Mouse (Mus musculus) liver (tissue): ENCODE results near the gene Rpa1.

Source experiments
- DNase-seq: peaks from one replicate; pipeline ENCODE4 v3.0.0-alpha.2; 2020; ENCODE audit warnings: mixed read lengths

The Rpa1 gene

GRCm38 (mm10) chr11:75282496-75283120 is 65.5 kb downstream of the Rpa1 start:
- DNase-seq = peak; percentile 54

- no peak for DNase-seq
Measured at GRCm38 (mm10) chr11:75281380-75282256, 66.5 kb downstream of the Rpa1 start.

- DNase-seq = no peak
Measured at GRCm38 (mm10) chr11:75280435-75281001, 67.6 kb downstream of the Rpa1 start.

- no peak for DNase-seq
Measured at GRCm38 (mm10) chr11:75280066-75280410, 68.1 kb downstream of the Rpa1 start.

- DNase-seq = peak; percentile 74
Measured at GRCm38 (mm10) chr11:75279342-75280065, 68.6 kb downstream of the Rpa1 start.

- DNase-seq = no peak
Measured at GRCm38 (mm10) chr11:75279013-75279341, 69.1 kb downstream of the Rpa1 start.

- no peak for DNase-seq
Measured at GRCm38 (mm10) chr11:75278115-75278514, 70.0 kb downstream of the Rpa1 start.

- no peak for DNase-seq
Measured at GRCm38 (mm10) chr11:75275035-75275434, 73.1 kb downstream of the Rpa1 start.

- no peak for DNase-seq
Measured at GRCm38 (mm10) chr11:75273466-75273865, 74.7 kb downstream of the Rpa1 start.

- DNase-seq = peak; percentile 54
Measured at GRCm38 (mm10) chr11:75270985-75271434, 77.1 kb downstream of the Rpa1 start.

- DNase-seq = peak; percentile 76
Measured at GRCm38 (mm10) chr11:75270276-75270984, 77.7 kb downstream of the Rpa1 start.

- peak; percentile 33 for DNase-seq
Measured at GRCm38 (mm10) chr11:75269213-75269612, 78.9 kb downstream of the Rpa1 start.

- no peak for DNase-seq
Measured at GRCm38 (mm10) chr11:75268492-75268891, 79.6 kb downstream of the Rpa1 start.

- no peak for DNase-seq
Measured at GRCm38 (mm10) chr11:75267826-75268281, 80.3 kb downstream of the Rpa1 start.

GRCm38 (mm10) chr11:75265545-75265944 is 82.6 kb downstream of the Rpa1 start:
- DNase-seq = no peak

GRCm38 (mm10) chr11:75264550-75264949 is 83.6 kb downstream of the Rpa1 start:
- no peak for DNase-seq

- no peak for DNase-seq
Measured at GRCm38 (mm10) chr11:75263964-75264312, 84.2 kb downstream of the Rpa1 start.

GRCm38 (mm10) chr11:75263274-75263963 is 84.7 kb downstream of the Rpa1 start:
- DNase-seq = no peak

GRCm38 (mm10) chr11:75262791-75263190 is 85.3 kb downstream of the Rpa1 start:
- no peak for DNase-seq

- no peak for DNase-seq
Measured at GRCm38 (mm10) chr11:75262181-75262580, 85.9 kb downstream of the Rpa1 start.

GRCm38 (mm10) chr11:75261730-75262129 is 86.4 kb downstream of the Rpa1 start:
- DNase-seq = no peak

- no peak for DNase-seq
Measured at GRCm38 (mm10) chr11:75261016-75261415, 87.1 kb downstream of the Rpa1 start.
